Comparison of ENCODE assay signal across 9 mouse cellular contexts in the genomic region with DNA sequence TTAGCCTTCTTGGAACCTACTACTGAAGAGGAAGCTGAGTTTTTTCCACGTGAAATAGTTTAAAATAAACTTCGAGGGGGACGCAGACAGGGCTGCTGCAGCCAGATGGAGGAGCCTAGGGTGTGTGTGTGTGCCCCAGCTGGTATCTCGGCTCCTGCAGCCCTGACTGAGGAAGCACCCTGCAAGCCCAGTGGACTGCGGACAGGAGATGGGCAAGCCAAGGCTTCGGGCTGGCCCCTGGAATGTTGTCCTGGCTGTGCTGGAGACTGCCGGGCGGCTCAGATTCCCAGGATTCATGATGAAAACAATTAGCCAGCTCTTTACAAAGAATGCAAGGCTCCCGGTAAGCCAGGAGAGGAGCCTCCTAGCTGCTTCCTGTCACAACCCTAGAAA. TPM values are rescaled to one million over a fixed set of nuclear protein-coding genes. Genes with fewer than 3 reads are reported as not detected.
DNase-seq lines count a peak whose midpoint lies in the region; ATAC-seq lines count a peak whose summit lies in the region.
"Had no signal": no experiment of that assay in that cellular context is flagged by ENCODE, and none has a peak within 500 bp of the region (broad histone marks: within the 10 kb centered on the region; RNA-seq: fewer than 3 reads in every experiment).

No protein-coding gene starts in this region.

- peak overlapping the region; percentile 15 for H3K9ac ChIP-seq in embryonic facial prominence, embryonic 11.5 days (replicated peaks; ENCODE audit: low read length)
- H3K9ac ChIP-seq in intestine, embryonic 16.5 days (ENCODE audit: low read depth, low read length) = peak overlapping the region; percentile 54; the same call in 1 of the 2 replicates
- no peak overlapping the region for H3K9ac ChIP-seq in midbrain, embryonic 14.5 days (replicated peaks; ENCODE audit: low read length)

- DNase-seq in gastrocnemius, postnatal 14 days = peak; percentile 52
- DNase-seq in gastrocnemius, postnatal 36 days = no peak
- peak; percentile 66 for DNase-seq in embryonic facial prominence, embryonic 11.5 days (ENCODE audit: low spot score)
- peak; percentile 21 for DNase-seq in midbrain, embryonic 14.5 days
- DNase-seq in adrenal gland, postnatal 25 days = no peak
- DNase-seq in layer of hippocampus, adult 11-12 months (ENCODE audit: low spot score) = no peak

- peaks cover 16% of the 10 kb centered on the region for H3K4me1 ChIP-seq in embryonic facial prominence, embryonic 11.5 days (ENCODE audit: control insufficient read depth, insufficient read depth, low read length)
- peaks cover 43% of the 10 kb centered on the region for H3K4me1 ChIP-seq in intestine, embryonic 16.5 days (ENCODE audit: control insufficient read depth, insufficient read depth, low read length)
- H3K4me1 ChIP-seq in midbrain, embryonic 14.5 days (ENCODE audit: control insufficient read depth, insufficient read depth, low read length) = no peaks in the 10 kb centered on the region; the same call in 1 of the 2 replicates

- intact Hi-C loops in gastrocnemius, postnatal 14 days (cut with DNase I; ENCODE audit: low total_unique reads) = loop anchor here (10.0 kb wide), 2 partner anchors 237 to 347 kb away; no protein-coding TSS in a partner anchor
- intact Hi-C loops in gastrocnemius, postnatal 36 days (cut with DNase I) = loop anchor here (5.0 kb wide), 2 partner anchors 239 to 344 kb away; no protein-coding TSS in a partner anchor

- H3K27ac ChIP-seq in embryonic facial prominence, embryonic 11.5 days (replicated peaks; ENCODE audit: low read depth, low read length) = 0 out of 2 replicates have a peak overlapping the region, but pooled peaks have one; percentile 22
- peak overlapping the region; percentile 83 for H3K27ac ChIP-seq in intestine, embryonic 16.5 days (ENCODE audit: low read length)
- H3K27ac ChIP-seq in midbrain, embryonic 14.5 days (replicated peaks; ENCODE audit: low read depth, low read length) = no peak overlapping the region

- H3K4me2 ChIP-seq in embryonic facial prominence, embryonic 11.5 days (ENCODE audit: low read depth, low read length) = no peak overlapping the region
- H3K4me2 ChIP-seq in intestine, embryonic 16.5 days (ENCODE audit: low read depth, low read length) = 0 out of 2 replicates have a peak overlapping the region, but pooled peaks have one; percentile 9
- H3K4me2 ChIP-seq in midbrain, embryonic 14.5 days (ENCODE audit: low read length) = no peak overlapping the region

- H3K4me3 ChIP-seq in embryonic facial prominence, embryonic 11.5 days (ENCODE audit: low read depth, low read length) = no peak overlapping the region
- H3K4me3 ChIP-seq in intestine, embryonic 16.5 days (ENCODE audit: low read length) = no peak overlapping the region
- H3K4me3 ChIP-seq in midbrain, embryonic 14.5 days (replicated peaks; ENCODE audit: low read depth, low read length) = no peak overlapping the region

- H3K27me3 ChIP-seq in embryonic facial prominence, embryonic 11.5 days (ENCODE audit: control insufficient read depth, insufficient read depth, low read length) = no peaks in the 10 kb centered on the region
- no peaks in the 10 kb centered on the region for H3K27me3 ChIP-seq in intestine, embryonic 16.5 days (replicated peaks; ENCODE audit: control insufficient read depth, insufficient read depth, low read length)
- no peaks in the 10 kb centered on the region for H3K27me3 ChIP-seq in midbrain, embryonic 14.5 days (ENCODE audit: control insufficient read depth, insufficient read depth, low read length)
- H3K27me3 ChIP-seq: CH12.LX had no signal

- WGBS in embryonic facial prominence, embryonic 11.5 days = 2% methylated on average over 9 of the region's 9 CpGs
- WGBS in intestine, embryonic 16.5 days = 15% methylated on average over 9 of the region's 9 CpGs
- WGBS in midbrain, embryonic 14.5 days = 24% methylated on average over 9 of the region's 9 CpGs

- H3K9me3 ChIP-seq in embryonic facial prominence, embryonic 11.5 days (replicated peaks; ENCODE audit: control insufficient read depth, low read length) = no peaks in the 10 kb centered on the region
- H3K9me3 ChIP-seq in intestine, embryonic 16.5 days (ENCODE audit: control insufficient read depth, low read length) = no peaks in the 10 kb centered on the region
- H3K9me3 ChIP-seq in midbrain, embryonic 14.5 days (ENCODE audit: control insufficient read depth, low read length) = no peaks in the 10 kb centered on the region

- no peaks in the 10 kb centered on the region for H3K36me3 ChIP-seq in embryonic facial prominence, embryonic 11.5 days (replicated peaks; ENCODE audit: control insufficient read depth, insufficient read depth, low read depth, low read length)
- no peaks in the 10 kb centered on the region for H3K36me3 ChIP-seq in intestine, embryonic 16.5 days (ENCODE audit: control insufficient read depth, insufficient read depth, low read length)
- no peaks in the 10 kb centered on the region for H3K36me3 ChIP-seq in midbrain, embryonic 14.5 days (ENCODE audit: control insufficient read depth, insufficient read depth, low read length)

- no peak for ATAC-seq in embryonic facial prominence, embryonic 11.5 days (replicated peaks; ENCODE audit: insufficient number of reproducible peaks, low FRiP score, low TSS enrichment, low read depth)
- no peak for ATAC-seq in intestine, embryonic 16.5 days
- no peak for ATAC-seq in midbrain, embryonic 14.5 days (ENCODE audit: low FRiP score, low TSS enrichment)
- no peak for ATAC-seq in megakaryocyte progenitor cell, adult 5-6 weeks (replicated peaks; ENCODE audit: poor library complexity)

RNA-seq across cellular contexts. Expression of a gene that starts 47.6 kb away (rescaled TPM):
- total RNA-seq in gastrocnemius, postnatal 14 days (2021) = 10 to 100 TPM; 10.5 to 12.9 TPM
- total RNA-seq in gastrocnemius, postnatal 36 days (2021) = 10 to 100 TPM; 12.9 to 13.2 TPM
- polyA plus RNA-seq in embryonic facial prominence, embryonic 11.5 days (2014; fragmentation: Nextera tagmentation; extraction: Ambion mirVana) = 15.5 and 16.3 TPM in 2 replicates
- 47.8 and 54.7 TPM in 2 replicates for polyA plus RNA-seq in intestine, embryonic 16.5 days (2015; fragmentation: Nextera tagmentation; extraction: Ambion mirVana)
- polyA plus RNA-seq in midbrain, embryonic 14.5 days (2014; fragmentation: Nextera tagmentation; extraction: Ambion mirVana) = 35.9 and 41.1 TPM in 2 replicates
- 20.6 and 32.1 TPM in 2 replicates for total RNA-seq in adrenal gland, postnatal 25 days (2021)
- 10.8 and 14.2 TPM in 2 replicates for total RNA-seq in megakaryocyte progenitor cell, adult 5-6 weeks (2015)
- total RNA-seq in megakaryocyte progenitor cell, adult 5-6 weeks (2017) = 9.1 and 11.2 TPM in 2 replicates

RNA-seq across cellular contexts. Expression of a gene that starts 58.6 kb away (rescaled TPM):
- not detected for total RNA-seq in gastrocnemius, postnatal 14 days (2021)
- total RNA-seq in gastrocnemius, postnatal 36 days (2021) = not detected
- 0.81 TPM in 1 of 2 replicates, not detected in the other for polyA plus RNA-seq in embryonic facial prominence, embryonic 11.5 days (2014; fragmentation: Nextera tagmentation; extraction: Ambion mirVana)
- 0.59 and 0.70 TPM in 2 replicates for polyA plus RNA-seq in intestine, embryonic 16.5 days (2015; fragmentation: Nextera tagmentation; extraction: Ambion mirVana)
- polyA plus RNA-seq in midbrain, embryonic 14.5 days (2014; fragmentation: Nextera tagmentation; extraction: Ambion mirVana) = 0.74 and 0.82 TPM in 2 replicates
- not detected in 2 replicates for total RNA-seq in adrenal gland, postnatal 25 days (2021)
- not detected in 2 replicates for total RNA-seq in megakaryocyte progenitor cell, adult 5-6 weeks (2015)
- not detected in 2 replicates for total RNA-seq in megakaryocyte progenitor cell, adult 5-6 weeks (2017)

Comparison
In these comparisons a context has a peak if more than half of its experiments do, and no peak if none do; other contexts are left out.
1. DNase-seq: peak in gastrocnemius, postnatal 14 days (single experiment), embryonic facial prominence, embryonic 11.5 days (single experiment) and midbrain, embryonic 14.5 days (single experiment); none in gastrocnemius, postnatal 36 days (0 of 2), adrenal gland, postnatal 25 days (single experiment) and layer of hippocampus, adult 11-12 months (single experiment).